Mouse (Mus musculus) liver, adult (tissue): ENCODE data around the gene Tceal7.
"Not testable (repeated sequence)": the region's sequence is repeated elsewhere in the genome, so short reads cannot be mapped to it uniquely, and the experiment has no call there.

Experiments used
- GATA4 ChIP-seq: IDR thresholded peaks from 2 replicates; pipeline ENCODE4 v1.6.1; 2014; ENCODE audit warnings: mild to moderate bottlenecking, low read length; ENCODE audit not compliant: insufficient replicate concordance

Gene Tceal7

GRCm38 (mm10) chrX:136214729-136215677 is at the start of gene Tceal7, which contains the start of gene Bex1:
Gene Tceal7 (plus strand): TSS chrX:136214779.
Gene Bex1 (minus strand): TSS chrX:136215513.
- TF ChIP-seq GATA4 = not testable (repeated sequence)

GRCm38 (mm10) chrX:136170625-136171024 is 44.0 kb upstream of the Tceal7 start:
- no peak for TF ChIP-seq GATA4

GRCm38 (mm10) chrX:136171189-136172117 is 43.1 kb upstream of the Tceal7 start:
- TF ChIP-seq GATA4 = no peak

GRCm38 (mm10) chrX:136172118-136172551 is 42.4 kb upstream of the Tceal7 start, which contains the start of gene Tceal8:
Gene Tceal8 (minus strand): TSS chrX:136172342.
- no peak for TF ChIP-seq GATA4

GRCm38 (mm10) chrX:136172786-136173185 is 41.8 kb upstream of the Tceal7 start:
- no peak for TF ChIP-seq GATA4

- no peak for TF ChIP-seq GATA4
These were observed 33.6 kb upstream of the Tceal7 start for GRCm38 (mm10) chrX:136180897-136181553.

- no peak for TF ChIP-seq GATA4
These were observed 31.5 kb upstream of the Tceal7 start for GRCm38 (mm10) chrX:136183107-136183506.

GRCm38 (mm10) chrX:136195193-136195944 is 19.2 kb upstream of the Tceal7 start:
- TF ChIP-seq GATA4 = no peak

GRCm38 (mm10) chrX:136196873-136197272 is 17.7 kb upstream of the Tceal7 start:
- TF ChIP-seq GATA4 = no peak

- no peak for TF ChIP-seq GATA4
These were observed 11.3 kb upstream of the Tceal7 start for GRCm38 (mm10) chrX:136203257-136203656.

GRCm38 (mm10) chrX:136203664-136204066 is 10.9 kb upstream of the Tceal7 start, which contains the start of gene Tceal5:
Gene Tceal5 (minus strand): TSS chrX:136203876.
- TF ChIP-seq GATA4 = no peak

GRCm38 (mm10) chrX:136204406-136204805 is 10.2 kb upstream of the Tceal7 start:
- TF ChIP-seq GATA4 = no peak

- no peak for TF ChIP-seq GATA4
These were observed 1.2 kb upstream of the Tceal7 start for GRCm38 (mm10) chrX:136213396-136213795.

GRCm38 (mm10) chrX:136216303-136216702 is 1.7 kb downstream of the Tceal7 start:
- no peak for TF ChIP-seq GATA4
